Mouse (Mus musculus) CH12.LX (cell line): ENCODE measurements around the gene A930009A15Rik. TPM values are rescaled to one million over a fixed set of nuclear protein-coding genes. Genes with fewer than 3 reads are reported as not detected.
A peak's percentile ranks its signal among the peaks of the same experiment; 100 is the strongest.

Experiments used
- DNase-seq: peaks from one replicate; pipeline ENCODE4 v3.0.0-alpha.2; 2013; ENCODE audit errors: extremely low read depth
- H3K27ac ChIP-seq: 2 replicates; pipeline ENCODE4 v1.5.1; 2012; ENCODE audit warnings: low read depth, mild to moderate bottlenecking, control low read depth, moderate library complexity; ENCODE audit not compliant: insufficient read depth
- H3K27me3 ChIP-seq: replicated peaks from 2 replicates; pipeline ENCODE3; 2012; ENCODE audit warnings: inconsistent platforms
- H3K36me3 ChIP-seq, 2 experiments: replicated peaks in 1 of 2; 2 replicates each; pipeline versions ENCODE3 to v1.6.1; 2012; ENCODE audit warnings: inconsistent platforms in 1 of 2, low read length in 1 of 2, mild to moderate bottlenecking in 1 of 2, mixed read lengths in 1 of 2, moderate library complexity in 1 of 2; ENCODE audit not compliant: control insufficient read depth in 1 of 2, insufficient read depth in 1 of 2
- H3K4me1 ChIP-seq, 2 experiments: 2 replicates each; pipeline ENCODE4 v1.6.1; 2012; ENCODE audit warnings: inconsistent platforms in 1 of 2, moderate library complexity in 1 of 2; ENCODE audit not compliant: insufficient read depth in 2 of 2, control insufficient read depth in 1 of 2
- H3K4me2 ChIP-seq: 2 replicates; pipeline ENCODE4 v1.6.1; 2012; ENCODE audit warnings: low read depth, mild to moderate bottlenecking, control low read depth; ENCODE audit not compliant: poor library complexity, insufficient read depth, severe bottlenecking
- H3K4me3 ChIP-seq, 3 experiments: fragments of 150-350 bp in 1 of 3; sonication (generic) in 1 of 3; replicated peaks in 1 of 3; 2 replicates each; pipeline versions ENCODE3 to v1.5.1; 2011 to 2012; ENCODE audit warnings: low read depth in 2 of 3, low read length in 2 of 3, mild to moderate bottlenecking in 2 of 3, moderate library complexity in 2 of 3, control low read depth in 1 of 3, improper control_type of control experiment in 1 of 3, inconsistent platforms in 1 of 3, mixed read lengths in 1 of 3; ENCODE audit not compliant: poor library complexity in 1 of 3
- H3K79me2 ChIP-seq: replicated peaks from 2 replicates; pipeline ENCODE4 v1.6.1; 2012; ENCODE audit warnings: mild to moderate bottlenecking, moderate library complexity; ENCODE audit not compliant: control insufficient read depth, poor library complexity, insufficient read depth, severe bottlenecking; ENCODE audit errors: extremely low read depth
- H3K9ac ChIP-seq: 2 replicates; pipeline ENCODE4 v1.6.1; 2012; ENCODE audit warnings: low read depth, mild to moderate bottlenecking, control low read depth, moderate library complexity; ENCODE audit not compliant: insufficient read depth
- H3K9me3 ChIP-seq: replicated peaks from 2 replicates; pipeline ENCODE3; 2012; ENCODE audit warnings: low read length, inconsistent platforms, mixed read lengths
- CHD1 ChIP-seq: IDR thresholded peaks from 2 replicates; pipeline ENCODE4 v1.6.1; 2012; ENCODE audit warnings: low read depth, low read length, improper control_type of control experiment, inconsistent platforms
- CHD2 ChIP-seq: IDR thresholded peaks from 2 replicates; pipeline ENCODE4 v1.6.1; 2011; ENCODE audit warnings: low read length, improper control_type of control experiment
- EP300 ChIP-seq: IDR thresholded peaks from 2 replicates; pipeline ENCODE4 v1.6.1; 2011; ENCODE audit warnings: low read length, improper control_type of control experiment
- ETS1 ChIP-seq: conservative IDR thresholded peaks from 2 replicates; pipeline ENCODE4 v1.6.1; 2012; ENCODE audit warnings: low read depth, mild to moderate bottlenecking, inconsistent platforms, low read length, improper control_type of control experiment, moderate library complexity
- JUN ChIP-seq: IDR thresholded peaks from 2 replicates; pipeline ENCODE4 v1.6.1; 2011; ENCODE audit warnings: low read depth, mild to moderate bottlenecking, low read length, improper control_type of control experiment, moderate library complexity; ENCODE audit not compliant: insufficient read depth
- KAT2A ChIP-seq: IDR thresholded peaks from 2 replicates; pipeline ENCODE4 v1.6.1; 2012; ENCODE audit warnings: low read length, improper control_type of control experiment, inconsistent platforms; ENCODE audit not compliant: insufficient replicate concordance
- NELFE ChIP-seq: IDR thresholded peaks from 2 replicates; pipeline ENCODE4 v1.6.1; 2011; ENCODE audit warnings: low read depth, low read length, improper control_type of control experiment
- POLR2A ChIP-seq: IDR thresholded peaks from 2 replicates; pipeline ENCODE4 v1.6.1; 2011; ENCODE audit warnings: low read depth, mild to moderate bottlenecking, improper control_type of control experiment, low read length
- RAD21 ChIP-seq: IDR thresholded peaks from 2 replicates; pipeline ENCODE4 v1.6.1; 2011; ENCODE audit warnings: low read depth, mild to moderate bottlenecking, low read length, improper control_type of control experiment, moderate library complexity
- SIN3A ChIP-seq: IDR thresholded peaks from 2 replicates; pipeline ENCODE4 v1.6.1; 2012; ENCODE audit warnings: low read length, improper control_type of control experiment, inconsistent platforms
- UBTF ChIP-seq: IDR thresholded peaks from 2 replicates; pipeline ENCODE4 v1.6.1; 2012; ENCODE audit warnings: low read depth, mild to moderate bottlenecking, inconsistent platforms, low read length, improper control_type of control experiment, moderate library complexity
- USF1 ChIP-seq: IDR thresholded peaks from 2 replicates; pipeline ENCODE4 v1.6.1; 2014; ENCODE audit warnings: low read depth, mild to moderate bottlenecking, inconsistent platforms, low read length, improper control_type of control experiment
- ZC3H11A ChIP-seq: IDR thresholded peaks from 2 replicates; pipeline ENCODE4 v1.6.1; 2012; ENCODE audit warnings: low read depth, mild to moderate bottlenecking, inconsistent platforms, low read length, improper control_type of control experiment
- ZNF384 ChIP-seq: IDR thresholded peaks from 2 replicates; pipeline ENCODE4 v1.6.1; 2012; ENCODE audit warnings: low read depth, low read length, improper control_type of control experiment, inconsistent platforms
- dilution Hi-C: fragments of 300-500 bp; cut with MboI; formaldehyde crosslinking; loops from 2 replicates; pipeline ENCODE4 v1.14.3; 2020; ENCODE audit warnings: low sequenced_read_pairs; ENCODE audit not compliant: extremely low pct_unique_long_range_greater_than_20kb, extremely low pct_ligation_motif_present
- in situ Hi-C: fragments of 300-500 bp; cut with MboI; formaldehyde crosslinking; loops from 3 replicates; pipeline ENCODE4 v1.14.3; 2019; ENCODE audit warnings: low sequenced_read_pairs, low pct_ligation_motif_present, low pct_unique_long_range_greater_than_20kb, mixed read lengths
- polyA plus RNA-seq: library from polyadenylated mRNA; unstranded; fragments of >175 nt; gene quantifications from 2 replicates; pipeline ENCODE4 v1.2.1, GENCODE M21; 2012; ENCODE audit warnings: low read depth; ENCODE audit not compliant: insufficient read length
- total RNA-seq, 2 experiments: library from RNA; depleted of rRNA; stranded (reverse); fragments of 300-350 nt in 1 of 2; fragments of >200 nt in 1 of 2; gene quantifications; 2 replicates each; pipeline ENCODE4 v1.2.3; 2012 to 2014

Gene A930009A15Rik
- total RNA-seq (2012; rRNA removed): not detected in 2 replicates
- not detected in 2 replicates for total RNA-seq (2014; rRNA removed)
- not detected in 2 replicates for polyA plus RNA-seq

DNA sequence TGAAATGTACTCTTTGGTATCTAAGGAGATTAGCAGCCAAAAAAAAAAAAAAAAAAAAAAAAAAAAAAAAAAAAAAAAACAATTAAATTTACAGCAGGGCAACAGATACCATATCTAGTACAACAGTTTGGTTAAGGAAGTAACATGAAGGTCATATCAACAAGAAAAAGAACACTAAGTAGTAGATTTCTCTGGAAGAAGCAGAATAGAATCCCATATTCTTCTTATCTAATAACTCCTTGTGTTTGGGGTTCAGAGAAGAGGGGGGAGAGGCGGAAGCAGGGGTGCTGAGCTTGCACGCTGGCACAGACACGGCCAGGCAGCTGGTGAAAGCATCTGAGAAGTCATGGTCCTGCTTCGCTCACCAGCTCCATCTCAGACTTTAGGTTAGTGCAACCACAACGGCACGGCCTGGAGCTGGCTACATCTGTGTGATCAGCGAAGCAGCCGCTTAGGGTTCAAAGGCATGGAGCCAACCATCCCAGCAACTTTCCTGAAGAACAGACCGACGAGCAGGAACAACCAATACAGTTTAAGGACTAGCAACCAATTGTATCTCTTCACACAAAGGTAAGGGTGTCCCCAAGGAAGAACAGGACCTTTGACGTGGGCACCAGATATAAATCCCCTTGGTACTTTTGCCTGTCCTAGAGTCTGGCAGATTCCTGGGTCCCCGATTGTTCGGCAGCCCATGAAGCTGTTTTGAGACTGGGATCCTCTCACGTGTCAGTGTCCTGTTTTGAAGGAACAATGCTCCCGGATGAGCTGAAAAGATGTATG is at the start of gene A930009A15Rik:
TSS of gene A930009A15Rik (plus strand) at position 275 of the 780 bp plus-strand sequence.
- Histone ChIP-seq H3K27ac (no peak within 1 kb of the TSS), H3K4me1 (no peaks in the 10 kb centered on the region), H3K9me3 (no peaks in the 10 kb centered on the region), H3K9ac (no peak within 1 kb of the TSS), H3K36me3 (no peaks in the 10 kb centered on the region), H3K27me3 (no peaks in the 10 kb centered on the region), H3K4me3 (no peak within 1 kb of the TSS), H3K79me2 (no peaks in the 10 kb centered on the region), H3K4me2 (no peak within 1 kb of the TSS)
- dilution Hi-C loops: no loop called here
- no peak for DNase-seq
- TF ChIP-seq POLR2A (no peak), CHD2 (no peak), RAD21 (no peak), ZNF384 (0 out of 2 replicates have a peak, but pooled peaks have one; percentile 34), SIN3A (no peak), ETS1 (no peak)
- in situ Hi-C loops: no loop called here

DNA sequence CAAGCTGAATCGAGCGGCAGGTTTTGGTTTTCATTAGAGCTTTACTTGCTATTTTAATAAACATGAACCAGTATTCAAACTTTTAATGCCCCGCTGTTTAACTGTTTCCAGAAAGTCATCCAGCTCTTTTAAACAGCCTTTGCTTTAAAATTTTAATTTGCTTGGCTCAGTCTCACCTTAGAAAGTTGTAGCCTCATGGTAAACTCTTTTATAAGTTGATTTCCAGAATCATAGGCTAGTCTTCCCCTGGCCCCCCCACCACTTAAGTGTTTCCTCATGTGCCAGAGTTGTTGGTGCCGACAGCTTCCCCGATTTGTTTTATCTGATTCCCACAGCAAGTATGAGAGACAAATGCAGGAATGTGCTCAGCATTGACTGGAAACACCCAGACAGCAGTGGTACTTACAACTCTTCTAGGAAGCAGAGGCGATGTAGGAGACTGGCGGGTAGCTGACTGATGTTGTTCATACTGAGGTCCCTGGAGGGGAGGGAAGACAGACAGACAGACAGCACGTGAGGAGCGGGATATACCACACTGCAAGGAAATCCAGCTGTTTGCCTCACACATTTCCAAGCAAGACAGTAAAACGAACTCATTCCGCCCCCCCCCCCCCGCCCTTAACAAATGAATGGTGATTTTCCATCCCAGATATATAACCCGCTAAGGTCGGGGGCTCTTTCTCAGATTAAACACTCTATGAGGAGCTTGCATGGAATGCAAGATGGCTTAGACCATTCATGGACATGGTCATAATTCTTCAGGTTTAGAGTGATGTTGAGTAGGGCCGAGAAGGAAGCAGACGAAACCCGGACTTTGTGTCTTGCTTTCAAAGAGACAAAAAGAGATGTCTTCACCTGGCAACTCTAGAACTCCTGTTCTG is 49.3 kb upstream of the A930009A15Rik start:
- Histone ChIP-seq H3K4me1 (no peaks in the 10 kb centered on the region), H3K4me2 (no peak overlapping the region), H3K9me3 (no peaks in the 10 kb centered on the region), H3K27ac (no peak overlapping the region), H3K79me2 (no peaks in the 10 kb centered on the region), H3K9ac (no peak overlapping the region), H3K4me3 (no peak overlapping the region)
- no peak for DNase-seq
- dilution Hi-C loops: no loop called here
- no peak for TF ChIP-seq CHD1
- TF ChIP-seq NELFE: no peak
- no peak for TF ChIP-seq KAT2A
- no peak for TF ChIP-seq JUN
- TF ChIP-seq USF1: no peak
- TF ChIP-seq UBTF: no peak
- TF ChIP-seq ZC3H11A: no peak
- no peak for TF ChIP-seq EP300
- TF ChIP-seq, all 38 proteins: peak for 0
- no peaks in the 10 kb centered on the region for H3K36me3 ChIP-seq
- in situ Hi-C loops: no loop called here
- no peaks in the 10 kb centered on the region for H3K27me3 ChIP-seq
